Mouse (Mus musculus) mature B cell (primary cell): ENCODE results near the gene Wipi2.

ENCODE experiments used
- in situ Hi-C: fragments of 300-500 bp; cut with MboI; formaldehyde crosslinking; loops from 2 replicates; pipeline ENCODE4 v1.14.3; 2019

Wipi2 gene

GRCm38 (mm10) chr5:142692971-142693737 is 65.7 kb downstream of the Wipi2 start:
- in situ Hi-C loops = no loop called here

- in situ Hi-C loops = no loop called here
Observed at GRCm38 (mm10) chr5:142693738-142694430, 66.4 kb downstream of the Wipi2 start.

GRCm38 (mm10) chr5:142694627-142695340 is 67.3 kb downstream of the Wipi2 start:
- in situ Hi-C loops = no loop called here

GRCm38 (mm10) chr5:142696258-142696657 is 68.8 kb downstream of the Wipi2 start:
- in situ Hi-C loops = no loop called here

- in situ Hi-C loops = no loop called here
Observed at GRCm38 (mm10) chr5:142696865-142697264, 69.4 kb downstream of the Wipi2 start.

- in situ Hi-C loops = no loop called here
Observed at GRCm38 (mm10) chr5:142697742-142698141, 70.2 kb downstream of the Wipi2 start.

GRCm38 (mm10) chr5:142700842-142701589 is 73.5 kb downstream of the Wipi2 start:
- in situ Hi-C loops = no loop called here

GRCm38 (mm10) chr5:142701651-142702510 is 74.4 kb downstream of the Wipi2 start:
- in situ Hi-C loops = no loop called here

GRCm38 (mm10) chr5:142702511-142703138 is 75.1 kb downstream of the Wipi2 start:
- in situ Hi-C loops = no loop called here

GRCm38 (mm10) chr5:142703569-142703968 is 76.1 kb downstream of the Wipi2 start:
- in situ Hi-C loops = no loop called here

- in situ Hi-C loops = no loop called here
Observed at GRCm38 (mm10) chr5:142707709-142708108, 80.2 kb downstream of the Wipi2 start.

- in situ Hi-C loops = no loop called here
Observed at GRCm38 (mm10) chr5:142709436-142709835, 81.9 kb downstream of the Wipi2 start.

- in situ Hi-C loops = no loop called here
Observed at GRCm38 (mm10) chr5:142712373-142712772, 84.9 kb downstream of the Wipi2 start.

GRCm38 (mm10) chr5:142713966-142714365 is 86.5 kb downstream of the Wipi2 start:
- in situ Hi-C loops = no loop called here

GRCm38 (mm10) chr5:142715059-142715458 is 87.6 kb downstream of the Wipi2 start:
- in situ Hi-C loops = no loop called here

GRCm38 (mm10) chr5:142716056-142716455 is 88.6 kb downstream of the Wipi2 start:
- in situ Hi-C loops = no loop called here

- in situ Hi-C loops = no loop called here
Observed at GRCm38 (mm10) chr5:142718037-142718436, 90.5 kb downstream of the Wipi2 start.

- in situ Hi-C loops = no loop called here
Observed at GRCm38 (mm10) chr5:142718486-142718885, 91.0 kb downstream of the Wipi2 start.

- in situ Hi-C loops = no loop called here
Observed at GRCm38 (mm10) chr5:142719897-142720296, 92.4 kb downstream of the Wipi2 start.
